Mouse (Mus musculus): ENCODE data around the gene Crim1. TPM values are rescaled to one million over a fixed set of nuclear protein-coding genes. Genes with fewer than 3 reads are reported as not detected.

The Crim1 gene
- polyA plus RNA-seq, 1 experiment from 2014 or later: 7.0 TPM

GRCm38 (mm10) chr17:78213128-78213527 is 13.1 kb downstream of the Crim1 start:
- Histone ChIP-seq H3K9ac (0 out of 2 replicates have a peak overlapping the region, but pooled peaks have one; percentile 46), H3K4me3 (no peak overlapping the region), H3K27ac (peak overlapping the region; percentile 23; the same call in 1 of the 2 replicates), H3K36me3 (no peaks in the 10 kb centered on the region; the same call in 1 of the 2 replicates), H3K4me1 (peaks cover 76% of the 10 kb centered on the region), H3K9me3 (no peaks in the 10 kb centered on the region), H3K27me3 (no peaks in the 10 kb centered on the region), H3K4me2 (replicated peaks) (peak overlapping the region; percentile 27)
- 27% methylated on average over 6 of the region's 6 CpGs for WGBS
- peak; percentile 12; the same call in 1 of the 2 replicates for ATAC-seq (ENCODE audit: low FRiP score, low read depth)

- H3K27me3 ChIP-seq: no peaks in the 10 kb centered on the region
- 56% methylated on average over 3 of the region's 3 CpGs for WGBS
These were observed 16.5 kb downstream of the Crim1 start for GRCm38 (mm10) chr17:78216526-78216925.

GRCm38 (mm10) chr17:78217406-78217805 is 17.4 kb downstream of the Crim1 start:
- no peak for ATAC-seq (ENCODE audit: low FRiP score, low read depth)
- H3K9ac ChIP-seq: no peak overlapping the region
- H3K27me3 ChIP-seq: no peaks in the 10 kb centered on the region
- H3K4me2 ChIP-seq (replicated peaks): no peak overlapping the region
- 56% methylated on average over 6 of the region's 6 CpGs for WGBS
- H3K27ac ChIP-seq: no peak overlapping the region
- H3K36me3 ChIP-seq: no peaks in the 10 kb centered on the region; the same call in 1 of the 2 replicates
- no peak overlapping the region for H3K4me3 ChIP-seq
- peaks cover 62% of the 10 kb centered on the region for H3K4me1 ChIP-seq
- no peaks in the 10 kb centered on the region for H3K9me3 ChIP-seq

More at GRCm38 (mm10) chr17:78216526-78216925, 16.5 kb downstream of the Crim1 start:
- H3K4me3 ChIP-seq: no peak overlapping the region
- no peak overlapping the region for H3K4me2 ChIP-seq (replicated peaks)
- ATAC-seq (ENCODE audit: low FRiP score, low read depth): no peak
- no peak overlapping the region for H3K27ac ChIP-seq
- no peaks in the 10 kb centered on the region for H3K9me3 ChIP-seq
- peaks cover 63% of the 10 kb centered on the region for H3K4me1 ChIP-seq
- H3K36me3 ChIP-seq: no peaks in the 10 kb centered on the region; the same call in 1 of the 2 replicates
- no peak overlapping the region for H3K9ac ChIP-seq

GRCm38 (mm10) chr17:78218506-78219232 is 18.6 kb downstream of the Crim1 start:
- no peak overlapping the region for H3K27ac ChIP-seq
- H3K4me1 ChIP-seq: peaks cover 61% of the 10 kb centered on the region
- no peak overlapping the region for H3K9ac ChIP-seq
- no peaks in the 10 kb centered on the region for H3K9me3 ChIP-seq
- H3K4me2 ChIP-seq (replicated peaks): no peak overlapping the region
- no peaks in the 10 kb centered on the region for H3K27me3 ChIP-seq
- 89% methylated on average over 10 of the region's 10 CpGs for WGBS
- H3K4me3 ChIP-seq: no peak overlapping the region
- ATAC-seq (ENCODE audit: low FRiP score, low read depth): no peak
- H3K36me3 ChIP-seq: no peaks in the 10 kb centered on the region; the same call in 1 of the 2 replicates

- no peak overlapping the region for H3K9ac ChIP-seq
- no peak overlapping the region for H3K4me2 ChIP-seq (replicated peaks)
- no peaks in the 10 kb centered on the region for H3K9me3 ChIP-seq
- H3K36me3 ChIP-seq: no peaks in the 10 kb centered on the region; the same call in 1 of the 2 replicates
- 68% methylated on average over 8 of the region's 8 CpGs for WGBS
- no peaks in the 10 kb centered on the region for H3K27me3 ChIP-seq
- no peak overlapping the region for H3K4me3 ChIP-seq
- ATAC-seq (ENCODE audit: low FRiP score, low read depth): no peak
- peaks cover 61% of the 10 kb centered on the region for H3K4me1 ChIP-seq
- no peak overlapping the region for H3K27ac ChIP-seq
These were observed 21.1 kb downstream of the Crim1 start for GRCm38 (mm10) chr17:78221007-78221642.

GRCm38 (mm10) chr17:78221860-78222259 is 21.8 kb downstream of the Crim1 start:
- Histone ChIP-seq H3K27me3 (no peaks in the 10 kb centered on the region), H3K9ac (no peak overlapping the region), H3K36me3 (no peaks in the 10 kb centered on the region; the same call in 1 of the 2 replicates), H3K4me1 (peaks cover 61% of the 10 kb centered on the region), H3K4me3 (no peak overlapping the region), H3K4me2 (replicated peaks) (no peak overlapping the region), H3K9me3 (no peaks in the 10 kb centered on the region), H3K27ac (no peak overlapping the region)
- 96% methylated on average over 1 of the region's 1 CpGs for WGBS
- no peak for ATAC-seq (ENCODE audit: low FRiP score, low read depth)

- no peak for ATAC-seq (ENCODE audit: low FRiP score, low read depth)
These were observed 23.9 kb downstream of the Crim1 start for GRCm38 (mm10) chr17:78223988-78224387.

GRCm38 (mm10) chr17:78225547-78225946 is 25.5 kb downstream of the Crim1 start:
- 58% methylated on average over 5 of the region's 5 CpGs for WGBS
- ATAC-seq (ENCODE audit: low FRiP score, low read depth): no peak
- Histone ChIP-seq H3K27me3 (no peaks in the 10 kb centered on the region), H3K4me1 (peaks cover 62% of the 10 kb centered on the region), H3K9me3 (no peaks in the 10 kb centered on the region; the same call in 1 of the 2 replicates), H3K36me3 (no peaks in the 10 kb centered on the region), H3K4me3 (no peak overlapping the region), H3K9ac (no peak overlapping the region), H3K4me2 (replicated peaks) (no peak overlapping the region), H3K27ac (no peak overlapping the region)

More at GRCm38 (mm10) chr17:78223988-78224387, 23.9 kb downstream of the Crim1 start:
- peaks cover 62% of the 10 kb centered on the region for H3K4me1 ChIP-seq
- H3K36me3 ChIP-seq: no peaks in the 10 kb centered on the region
- H3K9ac ChIP-seq: no peak overlapping the region
- 26% methylated on average over 10 of the region's 10 CpGs for WGBS
- H3K4me3 ChIP-seq: no peak overlapping the region
- no peak overlapping the region for H3K27ac ChIP-seq
- H3K9me3 ChIP-seq: no peaks in the 10 kb centered on the region
- peak overlapping the region; percentile 19; the same call in 1 of the 2 replicates for H3K4me2 ChIP-seq (replicated peaks)
- no peaks in the 10 kb centered on the region for H3K27me3 ChIP-seq

- ATAC-seq (ENCODE audit: low FRiP score, low read depth): no peak
- WGBS: 49% methylated on average over 3 of the region's 3 CpGs
- H3K27ac ChIP-seq: 0 out of 2 replicates have a peak overlapping the region, but pooled peaks have one; percentile 44
These were observed 27.2 kb downstream of the Crim1 start for GRCm38 (mm10) chr17:78227211-78227610.

GRCm38 (mm10) chr17:78231567-78231966 is 31.5 kb downstream of the Crim1 start:
- H3K4me2 ChIP-seq (replicated peaks): no peak overlapping the region
- no peaks in the 10 kb centered on the region; the same call in 1 of the 2 replicates for H3K9me3 ChIP-seq
- ATAC-seq (ENCODE audit: low FRiP score, low read depth): no peak
- H3K27ac ChIP-seq: no peak overlapping the region
- H3K9ac ChIP-seq: no peak overlapping the region
- WGBS: 79% methylated on average over 5 of the region's 5 CpGs
- H3K36me3 ChIP-seq: no peaks in the 10 kb centered on the region
- no peaks in the 10 kb centered on the region for H3K27me3 ChIP-seq
- H3K4me1 ChIP-seq: peaks cover 38% of the 10 kb centered on the region
- no peak overlapping the region for H3K4me3 ChIP-seq

More at GRCm38 (mm10) chr17:78227211-78227610, 27.2 kb downstream of the Crim1 start:
- H3K9ac ChIP-seq: no peak overlapping the region
- no peak overlapping the region for H3K4me2 ChIP-seq (replicated peaks)
- no peaks in the 10 kb centered on the region for H3K36me3 ChIP-seq
- H3K4me1 ChIP-seq: peaks cover 66% of the 10 kb centered on the region
- no peak overlapping the region for H3K4me3 ChIP-seq
- H3K9me3 ChIP-seq: no peaks in the 10 kb centered on the region; the same call in 1 of the 2 replicates
- H3K27me3 ChIP-seq: no peaks in the 10 kb centered on the region

- no peaks in the 10 kb centered on the region for H3K27me3 ChIP-seq
- no peaks in the 10 kb centered on the region; the same call in 1 of the 2 replicates for H3K9me3 ChIP-seq
- H3K4me2 ChIP-seq (replicated peaks): no peak overlapping the region
- H3K9ac ChIP-seq: no peak overlapping the region
- peaks cover 28% of the 10 kb centered on the region for H3K4me1 ChIP-seq
- no peaks in the 10 kb centered on the region for H3K36me3 ChIP-seq
- no peak overlapping the region for H3K27ac ChIP-seq
- 78% methylated on average over 13 of the region's 13 CpGs for WGBS
- ATAC-seq (ENCODE audit: low FRiP score, low read depth): peak; percentile 77
- no peak overlapping the region for H3K4me3 ChIP-seq
These were observed 32.7 kb downstream of the Crim1 start for GRCm38 (mm10) chr17:78232703-78233102.

- Histone ChIP-seq H3K27ac (no peak overlapping the region), H3K36me3 (no peaks in the 10 kb centered on the region; the same call in 1 of the 2 replicates), H3K4me3 (no peak overlapping the region), H3K9me3 (no peaks in the 10 kb centered on the region; the same call in 1 of the 2 replicates), H3K27me3 (no peaks in the 10 kb centered on the region), H3K4me2 (replicated peaks) (no peak overlapping the region), H3K9ac (no peak overlapping the region), H3K4me1 (peaks cover 29% of the 10 kb centered on the region)
- no peak for ATAC-seq (ENCODE audit: low FRiP score, low read depth)
- WGBS: 77% methylated on average over 6 of the region's 6 CpGs
These were observed 33.8 kb downstream of the Crim1 start for GRCm38 (mm10) chr17:78233873-78234272.

Measured in limb, embryonic 13.5 days (tissue).